Mouse (Mus musculus): ENCODE measurements around the gene Mia3. TPM values are rescaled to one million over a fixed set of nuclear protein-coding genes. Genes with fewer than 3 reads are reported as not detected.
"Not testable (repeated sequence)": the region's sequence is repeated elsewhere in the genome, so short reads cannot be mapped to it uniquely, and the experiment has no call there.

Mia3 gene
- total RNA-seq, 2 experiments from 2014 or later = 108 to 113 TPM

GRCm38 (mm10) chr1:183344886-183345816, 24.2 kb downstream of the Mia3 start:
- DNase-seq = peak; percentile 89

GRCm38 (mm10) chr1:183342902-183343301, 26.5 kb downstream of the Mia3 start:
- not testable (repeated sequence) for DNase-seq

- no peak for DNase-seq
Observed at GRCm38 (mm10) chr1:183327171-183327570, 42.2 kb downstream of the Mia3 start.

- no peak for DNase-seq
Observed at GRCm38 (mm10) chr1:183324433-183324832, 44.9 kb downstream of the Mia3 start.

- no peak for DNase-seq
Observed at GRCm38 (mm10) chr1:183323923-183324322, 45.4 kb downstream of the Mia3 start.

- not testable (repeated sequence) for DNase-seq
Observed at GRCm38 (mm10) chr1:183322496-183322895, 46.9 kb downstream of the Mia3 start.

- DNase-seq = no peak
Observed at GRCm38 (mm10) chr1:183320708-183321107, 48.6 kb downstream of the Mia3 start.

GRCm38 (mm10) chr1:183315783-183316182, 53.6 kb downstream of the Mia3 start:
- no peak for DNase-seq

- no peak for DNase-seq
Observed at GRCm38 (mm10) chr1:183312076-183312475, 57.3 kb downstream of the Mia3 start.

- DNase-seq = not testable (repeated sequence)
Observed at GRCm38 (mm10) chr1:183309601-183310000, 59.8 kb downstream of the Mia3 start.

GRCm38 (mm10) chr1:183308476-183308875, 60.9 kb downstream of the Mia3 start:
- DNase-seq = no peak

- DNase-seq = no peak
Observed at GRCm38 (mm10) chr1:183307555-183307954, 61.8 kb downstream of the Mia3 start.

- DNase-seq = peak; percentile 94
Observed at GRCm38 (mm10) chr1:183299161-183299560, 70.2 kb downstream of the Mia3 start.

- DNase-seq = peak; percentile 42
Observed at GRCm38 (mm10) chr1:183297886-183298489, 71.4 kb downstream of the Mia3 start.

- peak; percentile 48 for DNase-seq
Observed at GRCm38 (mm10) chr1:183297473-183297885, 71.9 kb downstream of the Mia3 start.

- peak; percentile 98 for DNase-seq
Observed at GRCm38 (mm10) chr1:183296877-183297383, 72.4 kb downstream of the Mia3 start, which contains the start of gene Brox. Gene Brox, minus strand, starts transcription at chr1:183297269.

GRCm38 (mm10) chr1:183296465-183296864, 72.9 kb downstream of the Mia3 start, which contains the start of gene Aida:
Gene Aida, plus strand, starts transcription at chr1:183296590.
- peak; percentile 55 for DNase-seq

GRCm38 (mm10) chr1:183289576-183289975, 79.8 kb downstream of the Mia3 start:
- DNase-seq = no peak

GRCm38 (mm10) chr1:183288351-183288750, 81.0 kb downstream of the Mia3 start:
- no peak for DNase-seq

Data from heart, postnatal 4 days (tissue).